Mouse (Mus musculus) subcutaneous adipose tissue, adult 2 months (tissue): ENCODE measurements around the gene Nr2e3. TPM values are rescaled to one million over a fixed set of nuclear protein-coding genes. Genes with fewer than 3 reads are reported as not detected.

Experiments
- polyA plus RNA-seq: library from polyadenylated mRNA; depleted of rRNA; stranded (reverse); fragments of >200 nt; gene quantifications from 2 replicates; pipeline ENCODE4 v1.2.3, GENCODE M21; 2012; ENCODE audit warnings: low replicate concordance; rRNA removed

Nr2e3 gene
- not detected in 2 replicates for polyA plus RNA-seq

DNA sequence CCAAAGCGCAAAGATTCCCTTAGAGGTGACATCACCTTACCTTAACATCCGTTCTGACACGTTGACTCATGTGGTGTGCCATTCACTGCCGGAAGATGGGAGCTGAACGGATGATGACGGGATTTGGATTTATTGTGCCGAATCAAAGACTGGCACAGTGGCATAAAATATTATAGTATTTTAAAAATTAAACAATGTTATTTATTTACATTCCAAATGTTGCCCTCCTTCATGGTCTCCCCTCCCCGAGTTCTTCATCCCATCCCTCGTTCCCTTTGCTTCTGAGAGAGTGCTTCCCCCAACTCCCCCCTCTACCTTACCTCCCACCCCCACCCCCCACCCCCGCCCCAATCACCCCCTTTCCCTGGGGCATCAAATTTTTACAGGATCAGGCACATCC is at the start of gene Nr2e3:
Gene Nr2e3 (minus strand): TSS at position 101 of the 400 bp plus-strand sequence.

Other genes starting within 250 kb of the Nr2e3 start
- 5.8 and 6.8 TPM in 2 replicates for gene Senp8, start 209.9 kb downstream of the Nr2e3 start, polyA plus RNA-seq
- 5.1 and 7.5 TPM in 2 replicates for gene Myo9a, start 209.8 kb downstream of the Nr2e3 start, polyA plus RNA-seq